Mouse (Mus musculus) neural tube, embryonic 14.5 days (tissue): ENCODE measurements around the gene Gprin3. TPM values are rescaled to one million over a fixed set of nuclear protein-coding genes. Genes with fewer than 3 reads are reported as not detected.

Experiments
- ATAC-seq: fragments of 200-750 bp; cut with Nextera tagmentation; 2 replicates; pipeline ENCODE4 v1.8.0; 2017; ENCODE audit warnings: low read depth, mild to moderate bottlenecking, moderate TSS enrichment, moderate library complexity
- H3K27ac ChIP-seq: fragments of 300-500 bp; sonication (generic); 2 replicates; pipeline ENCODE4 v1.5.1; 2014; ENCODE audit warnings: low read depth, mild to moderate bottlenecking, control low read depth, low read length, moderate library complexity, mixed read lengths
- H3K27me3 ChIP-seq: fragments of 300-500 bp; sonication (generic); 2 replicates; pipeline ENCODE4 v1.6.1; 2014; ENCODE audit warnings: low read length; ENCODE audit not compliant: control insufficient read depth, insufficient read depth
- H3K36me3 ChIP-seq: fragments of 300-500 bp; sonication (generic); 2 replicates; pipeline ENCODE4 v1.6.1; 2014; ENCODE audit warnings: low read length, mixed read lengths; ENCODE audit not compliant: control insufficient read depth, insufficient read depth
- H3K4me1 ChIP-seq: fragments of 300-500 bp; sonication (generic); 2 replicates; pipeline ENCODE4 v1.6.1; 2014; ENCODE audit warnings: low read length; ENCODE audit not compliant: control insufficient read depth, insufficient read depth
- H3K4me2 ChIP-seq: fragments of 300-500 bp; sonication (generic); 2 replicates; pipeline ENCODE4 v1.6.1; 2014; ENCODE audit warnings: mild to moderate bottlenecking, low read depth, low read length, control low read depth
- H3K4me3 ChIP-seq: fragments of 300-500 bp; sonication (generic); 2 replicates; pipeline ENCODE4 v1.5.1; 2014; ENCODE audit warnings: low read depth, low read length, control low read depth, mixed read lengths
- H3K9ac ChIP-seq: fragments of 300-500 bp; sonication (generic); replicated peaks from 2 replicates; pipeline ENCODE4 v1.6.1; 2014; ENCODE audit warnings: low read depth, mild to moderate bottlenecking, control low read depth, low read length, mixed read lengths
- H3K9me3 ChIP-seq: fragments of 300-500 bp; sonication (generic); 2 replicates; pipeline ENCODE4 v1.6.1; 2016; ENCODE audit warnings: low read length; ENCODE audit not compliant: control insufficient read depth
- WGBS: fragments of 180-500 bp; shearing (Covaris S2); extraction: QIAGEN DNeasy Blood & Tissue Kit; methylation state at CpG from one replicate; pipeline ENCODE4 v1.1.7; 2014; 5-methylcytosine and 5-hydroxymethylcytosine counted together
- polyA plus RNA-seq: library from polyadenylated mRNA; unstranded; fragments of >200 nt; fragmentation: Nextera tagmentation; extraction: Ambion mirVana; gene quantifications from 2 replicates; pipeline ENCODE4 v1.2.1, GENCODE M21; 2014

The Gprin3 gene
- polyA plus RNA-seq, 1 experiment from 2014 or later: 9.7 TPM

DNA sequence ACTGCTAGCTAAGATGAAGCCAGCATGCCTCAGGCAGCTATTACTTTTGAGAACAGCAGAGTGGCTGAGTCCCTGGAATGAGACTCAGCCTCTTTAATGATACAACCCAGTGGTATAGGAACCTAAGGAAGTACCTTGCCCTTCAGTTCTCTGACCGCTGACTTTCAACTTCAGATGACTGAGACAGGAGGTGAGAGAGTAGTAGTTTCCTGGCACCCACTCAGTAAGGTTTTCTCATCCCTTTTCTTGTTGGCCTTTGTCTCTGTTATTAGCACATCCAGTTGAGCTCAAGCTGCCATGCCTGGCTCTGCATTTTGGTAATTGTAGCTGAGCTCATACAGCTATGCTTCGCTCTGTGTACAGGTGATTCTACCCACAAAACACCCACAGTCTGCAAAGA is 62.8 kb downstream of the Gprin3 start:
- no peak for ATAC-seq
- H3K27me3 ChIP-seq: no peaks in the 10 kb centered on the region

DNA sequence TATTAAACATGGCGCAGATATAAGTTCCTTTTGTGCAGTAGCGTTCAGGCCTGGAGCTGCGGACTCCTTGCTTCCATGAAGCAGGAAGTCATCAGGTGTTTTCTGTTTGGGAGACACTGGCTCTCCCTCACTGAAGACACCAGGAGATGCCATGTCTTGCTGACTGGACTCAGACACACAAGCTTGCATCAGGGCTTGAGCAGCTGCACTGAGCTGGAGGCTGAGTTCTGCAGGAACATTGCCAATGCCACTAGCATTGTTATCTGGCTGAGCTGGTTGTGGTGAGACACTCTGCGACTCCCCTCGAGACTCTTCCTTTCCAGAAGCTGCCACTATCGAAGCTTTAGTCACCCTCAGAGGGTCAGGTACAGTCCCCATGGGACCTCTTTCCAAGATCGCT is 71.2 kb downstream of the Gprin3 start:
- no peaks in the 10 kb centered on the region for H3K4me1 ChIP-seq
- H3K27ac ChIP-seq: no peak overlapping the region
- no peaks in the 10 kb centered on the region for H3K36me3 ChIP-seq
- no peak overlapping the region for H3K4me2 ChIP-seq
- no peak overlapping the region for H3K4me3 ChIP-seq
- no peak overlapping the region for H3K9ac ChIP-seq
- H3K27me3 ChIP-seq: no peaks in the 10 kb centered on the region
- no peaks in the 10 kb centered on the region for H3K9me3 ChIP-seq
- 91% methylated on average over 7 of the region's 7 CpGs for WGBS
- no peak for ATAC-seq

More for the DNA sequence above, 62.8 kb downstream of the Gprin3 start:
- Histone ChIP-seq H3K9me3 (no peaks in the 10 kb centered on the region), H3K27ac (no peak overlapping the region), H3K4me2 (no peak overlapping the region), H3K36me3 (no peaks in the 10 kb centered on the region), H3K4me1 (no peaks in the 10 kb centered on the region), H3K4me3 (no peak overlapping the region), H3K9ac (no peak overlapping the region)
- WGBS: 92% methylated on average over 2 of the region's 2 CpGs

DNA sequence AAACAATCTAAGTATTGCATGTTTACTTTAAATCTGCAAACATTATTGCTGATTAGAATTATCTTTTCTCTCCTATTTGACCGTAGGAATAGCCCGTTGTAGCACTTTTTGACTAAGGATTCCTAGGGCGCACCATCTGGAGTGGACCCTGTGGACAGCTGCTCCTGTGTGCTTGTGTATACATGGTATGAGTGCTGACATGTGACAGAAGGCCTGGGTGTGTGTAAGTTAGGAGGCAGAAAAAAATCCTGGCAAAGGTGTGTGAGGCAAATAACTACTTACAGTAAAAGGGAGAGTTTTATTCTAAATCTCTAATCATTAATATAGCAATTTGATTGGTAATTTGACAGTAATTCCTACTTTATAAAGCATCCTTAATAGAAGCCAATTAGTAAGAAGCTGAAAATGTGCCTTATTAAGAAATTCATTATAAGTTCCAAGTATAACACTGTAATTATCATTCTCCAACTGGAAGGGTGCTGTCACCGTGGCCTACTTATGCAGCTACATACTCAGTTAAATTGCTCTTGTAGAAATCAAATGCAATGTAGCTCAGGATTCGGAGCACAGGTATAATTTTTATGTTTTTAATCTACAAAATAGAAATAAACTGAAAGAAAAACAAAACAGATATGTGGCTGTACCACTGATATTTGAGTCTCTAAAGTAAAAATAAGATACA is 74.8 kb downstream of the Gprin3 start:
- no peak for ATAC-seq
- no peaks in the 10 kb centered on the region for H3K4me1 ChIP-seq
- no peaks in the 10 kb centered on the region for H3K27me3 ChIP-seq
- no peak overlapping the region for H3K4me3 ChIP-seq
- H3K9ac ChIP-seq: no peak overlapping the region
- H3K4me2 ChIP-seq: no peak overlapping the region
- H3K36me3 ChIP-seq: no peaks in the 10 kb centered on the region
- no peaks in the 10 kb centered on the region for H3K9me3 ChIP-seq
- no peak overlapping the region for H3K27ac ChIP-seq
- WGBS: 90% methylated on average over 5 of the region's 5 CpGs

DNA sequence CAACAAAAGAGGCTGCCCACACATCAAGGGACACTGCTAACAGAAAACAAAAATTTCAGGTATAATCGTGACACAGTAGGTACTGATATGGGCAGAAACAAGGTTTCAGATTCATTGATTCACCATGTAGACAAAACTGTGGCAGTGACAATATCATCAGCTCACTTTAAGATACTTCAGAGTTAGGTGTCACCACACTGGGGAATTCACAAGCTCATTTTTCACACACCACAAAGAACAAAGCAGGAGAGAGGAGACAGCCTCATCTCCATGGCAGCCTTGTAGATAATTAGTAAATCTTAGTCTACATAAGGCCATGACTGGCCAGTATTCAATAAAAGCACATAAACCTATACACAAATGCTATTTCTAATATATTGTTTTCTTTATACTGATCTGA is 77.4 kb downstream of the Gprin3 start:
- Histone ChIP-seq H3K27ac (no peak overlapping the region), H3K9me3 (no peaks in the 10 kb centered on the region), H3K4me3 (no peak overlapping the region), H3K4me2 (no peak overlapping the region), H3K9ac (no peak overlapping the region), H3K27me3 (no peaks in the 10 kb centered on the region), H3K4me1 (no peaks in the 10 kb centered on the region), H3K36me3 (no peaks in the 10 kb centered on the region)
- no peak for ATAC-seq
- WGBS: 88% methylated on average over 1 of the region's 1 CpGs

DNA sequence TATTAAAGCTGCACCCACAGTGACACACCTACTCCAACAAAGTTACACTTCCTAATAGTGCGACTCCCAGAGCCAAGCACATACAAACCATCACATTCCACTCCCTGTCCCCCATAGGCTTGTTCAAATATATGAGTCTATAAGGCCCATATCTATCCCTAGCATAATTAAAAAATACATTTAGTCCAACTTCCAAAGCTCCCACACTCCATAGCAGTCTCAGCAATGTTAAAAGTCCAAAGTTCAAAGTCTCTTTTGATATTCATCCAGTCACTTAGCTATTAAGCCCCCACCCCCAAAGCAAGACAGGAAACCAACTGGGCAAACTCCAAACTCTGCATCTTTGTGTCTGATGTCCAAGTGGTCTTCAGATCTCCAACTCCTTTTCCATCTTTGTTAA is 84.9 kb downstream of the Gprin3 start:
- ATAC-seq: no peak
- Histone ChIP-seq H3K36me3 (no peaks in the 10 kb centered on the region), H3K4me1 (no peaks in the 10 kb centered on the region), H3K9me3 (no peaks in the 10 kb centered on the region), H3K9ac (no peak overlapping the region), H3K4me2 (no peak overlapping the region), H3K27ac (no peak overlapping the region), H3K4me3 (no peak overlapping the region), H3K27me3 (no peaks in the 10 kb centered on the region)
- WGBS: 86% methylated on average over 1 of the region's 1 CpGs

DNA sequence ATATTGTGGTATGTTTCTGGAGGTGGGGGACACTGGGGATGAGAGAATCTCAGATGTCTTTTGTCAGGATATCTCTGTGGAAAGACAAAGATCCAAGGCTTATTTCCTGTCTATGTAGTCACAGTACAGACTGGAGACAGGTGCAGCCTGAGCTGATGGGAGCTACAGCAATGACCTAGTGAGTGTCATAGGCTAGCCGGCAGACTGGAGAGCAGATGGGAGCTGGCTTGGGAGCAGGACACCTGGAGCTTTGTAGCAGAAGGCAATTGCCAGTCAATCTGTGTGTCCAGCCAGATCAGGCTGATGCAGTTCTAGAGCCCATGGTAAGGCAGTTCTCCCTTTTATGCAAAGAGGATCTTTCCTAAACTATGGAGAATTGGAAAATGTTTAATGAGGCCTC is 97.8 kb downstream of the Gprin3 start:
- Histone ChIP-seq H3K36me3 (no peaks in the 10 kb centered on the region), H3K27me3 (no peaks in the 10 kb centered on the region), H3K4me2 (no peak overlapping the region), H3K4me3 (no peak overlapping the region), H3K9me3 (no peaks in the 10 kb centered on the region), H3K9ac (no peak overlapping the region), H3K27ac (no peak overlapping the region), H3K4me1 (no peaks in the 10 kb centered on the region)
- 81% methylated on average over 1 of the region's 1 CpGs for WGBS
- no peak for ATAC-seq

DNA sequence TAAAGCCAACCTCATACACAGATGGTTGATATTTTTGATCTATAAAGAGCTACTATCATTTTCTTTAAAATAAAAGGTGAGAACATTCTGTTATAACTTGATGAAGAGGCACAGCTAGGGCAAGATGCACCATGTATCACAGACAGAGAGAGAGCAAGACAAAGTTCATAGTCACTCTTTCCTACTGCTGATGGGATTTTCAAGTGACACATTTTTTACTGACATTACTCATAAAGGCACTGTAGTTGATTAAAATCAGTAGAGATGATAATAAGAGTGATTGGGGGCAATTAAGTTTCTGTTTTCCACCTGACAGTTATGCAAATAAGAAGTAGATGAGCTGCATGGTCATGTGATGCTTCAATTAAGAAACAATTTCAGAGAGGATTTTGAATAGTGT is 110.2 kb downstream of the Gprin3 start:
- Histone ChIP-seq H3K27ac (no peak overlapping the region), H3K27me3 (no peaks in the 10 kb centered on the region), H3K9ac (no peak overlapping the region), H3K36me3 (no peaks in the 10 kb centered on the region), H3K4me1 (no peaks in the 10 kb centered on the region), H3K4me3 (no peak overlapping the region), H3K9me3 (no peaks in the 10 kb centered on the region), H3K4me2 (no peak overlapping the region)
- no peak for ATAC-seq

DNA sequence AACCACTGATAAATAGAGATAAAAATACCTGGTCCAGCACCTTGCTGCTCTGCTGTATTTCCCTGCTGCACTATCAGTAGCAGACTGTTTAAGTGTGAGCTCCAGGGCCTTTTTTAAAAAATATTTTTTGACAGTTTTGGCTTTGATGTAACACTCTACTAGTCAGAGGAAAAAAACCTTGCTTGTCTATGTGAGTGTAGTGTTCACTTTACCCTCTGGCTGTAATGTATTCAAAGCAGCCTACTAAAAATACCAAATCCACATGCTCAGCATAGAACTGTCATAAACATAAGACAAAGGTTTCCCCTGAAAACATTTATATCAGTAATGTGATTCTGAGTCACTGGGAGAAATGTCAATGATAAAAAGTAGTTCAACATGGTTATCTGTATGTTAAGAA is 111.0 kb downstream of the Gprin3 start:
- ATAC-seq: no peak
- no peaks in the 10 kb centered on the region for H3K27me3 ChIP-seq
- H3K4me3 ChIP-seq: no peak overlapping the region
- H3K4me2 ChIP-seq: no peak overlapping the region
- no peak overlapping the region for H3K9ac ChIP-seq
- H3K27ac ChIP-seq: no peak overlapping the region
- no peaks in the 10 kb centered on the region for H3K36me3 ChIP-seq
- no peaks in the 10 kb centered on the region for H3K9me3 ChIP-seq
- H3K4me1 ChIP-seq: no peaks in the 10 kb centered on the region

DNA sequence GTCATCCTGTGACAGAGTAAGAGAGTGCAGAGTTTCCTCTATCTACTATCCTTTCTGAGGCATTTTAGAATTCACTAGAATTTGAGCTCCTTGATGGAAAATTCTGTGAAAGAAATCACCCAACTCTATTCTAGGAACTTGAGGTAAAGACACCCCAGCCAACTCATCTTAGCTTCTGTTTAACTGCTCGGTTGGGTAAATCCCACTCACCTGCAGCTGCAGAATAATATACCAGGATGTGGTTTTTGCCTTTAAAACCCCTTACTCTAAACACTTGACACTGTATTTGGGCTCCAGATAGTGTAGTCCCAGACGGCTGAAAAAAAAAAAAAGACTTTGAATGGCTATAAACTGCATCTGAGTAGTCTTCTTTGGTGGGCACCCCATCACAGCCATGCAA is 112.9 kb downstream of the Gprin3 start:
- Histone ChIP-seq H3K4me2 (no peak overlapping the region), H3K4me3 (no peak overlapping the region), H3K27me3 (no peaks in the 10 kb centered on the region), H3K9me3 (no peaks in the 10 kb centered on the region), H3K27ac (no peak overlapping the region), H3K9ac (no peak overlapping the region), H3K4me1 (no peaks in the 10 kb centered on the region), H3K36me3 (no peaks in the 10 kb centered on the region)
- 73% methylated on average over 2 of the region's 2 CpGs for WGBS
- ATAC-seq: no peak
